13 mouse cellular contexts compared by ENCODE assay signal in the genomic region with DNA sequence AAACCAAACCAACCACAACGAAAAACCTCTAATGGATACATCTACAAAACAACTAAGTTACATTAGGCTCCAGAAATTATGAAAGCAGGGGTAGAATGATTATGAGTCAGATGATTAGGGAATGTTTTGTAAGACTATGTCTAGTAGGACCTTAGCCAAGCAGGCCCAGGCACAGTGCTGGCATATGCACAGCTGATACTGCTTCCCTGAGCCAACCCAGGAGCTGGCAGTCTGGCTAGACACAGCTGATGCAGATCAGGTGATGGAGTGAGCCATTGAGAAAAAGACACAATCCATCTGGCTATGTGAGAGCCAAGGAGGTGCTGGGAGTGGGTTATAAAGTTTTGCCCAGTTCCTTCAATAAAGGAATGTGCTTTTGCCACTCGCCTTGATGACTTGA.
A peak's percentile ranks its signal among the peaks of the same experiment; 100 is the strongest.
DNase-seq lines count a peak whose midpoint lies in the region.
"Had no signal": no experiment of that assay in that cellular context is flagged by ENCODE, and none has a peak within 500 bp of the region (broad histone marks: within the 10 kb centered on the region; RNA-seq: fewer than 3 reads in every experiment).

No protein-coding gene starts in this region.

- peak; percentile 52 to 65 for DNase-seq in cerebellum, postnatal 10 days
- no peak for DNase-seq in cerebellum, postnatal 4 days (ENCODE audit: low spot score in 2 of 2)
- DNase-seq in layer of hippocampus, adult 11-12 months (ENCODE audit: low spot score) = peak; percentile 15
- no peak for DNase-seq in layer of hippocampus, postnatal 25 days (ENCODE audit: extremely low spot score in 1 of 2, low spot score in 1 of 2)
- peak; percentile 31 for DNase-seq in brain, adult 2 months (ENCODE audit: low read depth, low spot score)
- peak; percentile 3 for DNase-seq in telencephalon, adult 2 months (ENCODE audit: low read depth, low spot score)
- DNase-seq in urinary bladder, postnatal 36 days (ENCODE audit: low spot score in 2 of 2) = no peak
- DNase-seq: cerebellum, adult 8-10 months; kidney, adult 8-10 months; kidney, postnatal 10 days; liver, embryonic 13.5 days; lung, embryonic 14.5 days; thymus, adult 2 months had no signal

Comparison
In these comparisons a context has a peak if more than half of its experiments do, and no peak if none do; other contexts are left out.
1. DNase-seq: peak in cerebellum, postnatal 10 days (2 of 2), layer of hippocampus, adult 11-12 months (single experiment), brain, adult 2 months (single experiment) and telencephalon, adult 2 months (single experiment); none in cerebellum, postnatal 4 days (0 of 2), layer of hippocampus, postnatal 25 days (0 of 2) and urinary bladder, postnatal 36 days (0 of 2).